Mouse (Mus musculus) liver, postnatal 0 days (tissue): ENCODE measurements at regions not wholly inside any gene's neighbourhood (a gene's known extent, or its start where the extent isn't known, plus 50 kb on each side); places are given as distances from the start of the nearest gene placed in this dataset.

Experiments
- CTCF ChIP-seq: sonication (generic); IDR thresholded peaks from 2 replicates; pipeline ENCODE4 v1.5.1; 2016; ENCODE audit warnings: antibody characterized with exemption, low read depth
- EP300 ChIP-seq: IDR thresholded peaks from 2 replicates; pipeline ENCODE4 v1.6.1; 2016; ENCODE audit warnings: antibody characterized with exemption, low read depth, mild to moderate bottlenecking

DNA sequence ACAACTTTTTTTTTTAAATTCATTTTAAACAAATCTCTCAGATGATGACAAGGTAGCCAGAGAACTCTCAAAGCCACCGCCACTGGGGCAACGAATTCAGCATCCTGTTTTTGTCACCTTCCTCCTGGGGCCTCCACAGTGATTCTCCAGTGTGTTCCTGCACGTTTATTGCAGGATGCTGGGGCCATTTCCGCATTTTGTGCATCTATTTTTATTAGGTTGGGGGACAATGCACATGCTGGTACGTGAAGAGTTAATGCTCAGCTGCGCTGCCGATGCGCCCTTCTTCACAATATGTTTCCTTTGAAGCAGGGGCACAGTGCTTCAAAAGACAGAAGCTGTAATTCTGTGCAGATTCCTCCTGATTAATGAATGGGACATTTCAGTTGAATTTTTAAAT, 246.9 kb downstream of the Mtx2 start:
- TF ChIP-seq CTCF (no peak), EP300 (no peak)
